Mouse (Mus musculus) ES-Bruce4 (cell line): ENCODE data around the gene Fancc. TPM values are rescaled to one million over a fixed set of nuclear protein-coding genes. Genes with fewer than 3 reads are reported as not detected.

Source experiments
- H3K27ac ChIP-seq: 2 replicates; pipeline ENCODE4 v1.5.1; 2012; ENCODE audit warnings: low read length, inconsistent platforms; ENCODE audit not compliant: insufficient read depth
- H3K27me3 ChIP-seq: 2 replicates; pipeline ENCODE4 v1.6.1; 2012; ENCODE audit warnings: mild to moderate bottlenecking, low read length, inconsistent platforms; ENCODE audit not compliant: control insufficient read depth, poor library complexity, insufficient read depth, severe bottlenecking
- H3K36me3 ChIP-seq: 2 replicates; pipeline ENCODE4 v1.6.1; 2012; ENCODE audit warnings: inconsistent platforms, mild to moderate bottlenecking, low read length, moderate library complexity; ENCODE audit not compliant: control insufficient read depth, poor library complexity, insufficient read depth, severe bottlenecking
- H3K4me1 ChIP-seq: one replicate; pipeline ENCODE4 v1.8.1; 2011; ENCODE audit warnings: low read length; ENCODE audit not compliant: control insufficient read depth, insufficient read depth
- H3K4me3 ChIP-seq: 2 replicates; pipeline ENCODE4 v1.5.1; 2011; ENCODE audit warnings: low read depth, mild to moderate bottlenecking, low read length
- H3K9ac ChIP-seq: 2 replicates; pipeline ENCODE4 v1.6.1; 2012; ENCODE audit warnings: low read depth, mild to moderate bottlenecking, inconsistent platforms; ENCODE audit not compliant: poor library complexity, severe bottlenecking
- H3K9me3 ChIP-seq: replicated peaks from 2 replicates; pipeline ENCODE4 v1.6.1; 2012; ENCODE audit warnings: mild to moderate bottlenecking, low read length, inconsistent platforms; ENCODE audit not compliant: control insufficient read depth, poor library complexity, insufficient read depth, severe bottlenecking
- CTCF ChIP-seq: IDR thresholded peaks from one replicate; pipeline ENCODE4 v1.8.1; 2011; ENCODE audit warnings: low read depth, low read length
- EP300 ChIP-seq: IDR thresholded peaks from 2 replicates; pipeline ENCODE4 v1.6.1; 2011; ENCODE audit warnings: low read depth, low read length; ENCODE audit not compliant: insufficient read depth
- POLR2A ChIP-seq: IDR thresholded peaks from one replicate; pipeline ENCODE4 v1.8.1; 2011; ENCODE audit warnings: low read length; ENCODE audit not compliant: insufficient read depth
- polyA plus RNA-seq: library from polyadenylated mRNA; stranded (reverse); fragments of >200 nt; gene quantifications from 2 replicates; pipeline ENCODE4 v1.2.4, GENCODE M21; 2011; ENCODE audit warnings: low read depth; ENCODE audit not compliant: missing spikeins, insufficient read depth, insufficient read length

Gene Fancc
- polyA plus RNA-seq, 1 experiment: 13.3 TPM

GRCm38 (mm10) chr13:63289687-63290086 is 207.4 kb downstream of the Fancc start:
- H3K27ac ChIP-seq: no peak overlapping the region
- no peak for TF ChIP-seq POLR2A
- TF ChIP-seq CTCF: no peak
- TF ChIP-seq EP300: no peak
- H3K9ac ChIP-seq: no peak overlapping the region
- no peak overlapping the region for H3K4me3 ChIP-seq
- H3K27me3 ChIP-seq: no peaks in the 10 kb centered on the region
- H3K9me3 ChIP-seq: no peaks in the 10 kb centered on the region
- H3K36me3 ChIP-seq: peaks cover 12% of the 10 kb centered on the region; the same call in 1 of the 2 replicates
- H3K4me1 ChIP-seq: peaks cover 12% of the 10 kb centered on the region

- no peaks in the 10 kb centered on the region for H3K27me3 ChIP-seq
- TF ChIP-seq CTCF (no peak), POLR2A (no peak), EP300 (no peak)
- H3K9me3 ChIP-seq: no peaks in the 10 kb centered on the region
- no peak overlapping the region for H3K9ac ChIP-seq
- no peak overlapping the region for H3K4me3 ChIP-seq
- peaks cover 6% of the 10 kb centered on the region for H3K4me1 ChIP-seq
- no peak overlapping the region for H3K27ac ChIP-seq
- peaks cover 12% of the 10 kb centered on the region; the same call in 1 of the 2 replicates for H3K36me3 ChIP-seq
Measured at GRCm38 (mm10) chr13:63289152-63289551, 207.9 kb downstream of the Fancc start.

- Histone ChIP-seq H3K27ac (no peak overlapping the region), H3K4me1 (peaks cover 1% of the 10 kb centered on the region)
- TF ChIP-seq POLR2A: no peak
- TF ChIP-seq CTCF: no peak
- no peak for TF ChIP-seq EP300
Measured at GRCm38 (mm10) chr13:63286483-63287102, 210.5 kb downstream of the Fancc start.

GRCm38 (mm10) chr13:63284748-63285147 is 212.3 kb downstream of the Fancc start:
- Histone ChIP-seq H3K36me3 (peaks cover 29% of the 10 kb centered on the region), H3K27ac (no peak overlapping the region), H3K27me3 (no peaks in the 10 kb centered on the region), H3K9me3 (no peaks in the 10 kb centered on the region), H3K4me3 (no peak overlapping the region), H3K4me1 (peaks cover 3% of the 10 kb centered on the region), H3K9ac (no peak overlapping the region)
- TF ChIP-seq CTCF: no peak
- TF ChIP-seq POLR2A: no peak
- no peak for TF ChIP-seq EP300

More at GRCm38 (mm10) chr13:63286483-63287102, 210.5 kb downstream of the Fancc start:
- Histone ChIP-seq H3K36me3 (peaks cover 29% of the 10 kb centered on the region), H3K9ac (no peak overlapping the region), H3K4me3 (no peak overlapping the region), H3K27me3 (no peaks in the 10 kb centered on the region), H3K9me3 (no peaks in the 10 kb centered on the region)

- H3K9ac ChIP-seq: no peak overlapping the region
- H3K27ac ChIP-seq: no peak overlapping the region
- H3K4me1 ChIP-seq: peaks cover 7% of the 10 kb centered on the region
- no peaks in the 10 kb centered on the region for H3K9me3 ChIP-seq
- TF ChIP-seq CTCF (no peak), EP300 (peak; percentile 48; the same call in 1 of the 2 replicates)
- H3K36me3 ChIP-seq: peaks cover 29% of the 10 kb centered on the region
- no peak overlapping the region for H3K4me3 ChIP-seq
- H3K27me3 ChIP-seq: no peaks in the 10 kb centered on the region
Measured at GRCm38 (mm10) chr13:63283236-63283635, 213.8 kb downstream of the Fancc start.

GRCm38 (mm10) chr13:63281206-63281605 is 215.9 kb downstream of the Fancc start:
- Histone ChIP-seq H3K4me1 (peaks cover 10% of the 10 kb centered on the region), H3K36me3 (peaks cover 19% of the 10 kb centered on the region), H3K27me3 (no peaks in the 10 kb centered on the region), H3K4me3 (no peak overlapping the region), H3K9ac (peak overlapping the region; percentile 21), H3K9me3 (no peaks in the 10 kb centered on the region), H3K27ac (no peak overlapping the region)
- no peak for TF ChIP-seq POLR2A
- TF ChIP-seq CTCF: no peak
- no peak for TF ChIP-seq EP300
